Mouse (Mus musculus) bone marrow macrophage, adult 2 months (primary cell): ENCODE data around the gene Psmd6.

ENCODE experiments used
- CTCF ChIP-seq: IDR thresholded peaks from 2 replicates; pipeline ENCODE4 v1.5.1; 2012; ENCODE audit warnings: low read depth, mild to moderate bottlenecking, low read length, moderate library complexity
- POLR2A ChIP-seq: IDR thresholded peaks from 2 replicates; pipeline ENCODE4 v1.6.1; 2012; ENCODE audit warnings: mild to moderate bottlenecking, low read depth, low read length, borderline replicate concordance

- TF ChIP-seq CTCF, result no peak
- no peak for TF ChIP-seq POLR2A
Measured at GRCm38 (mm10) chr14:14071456-14071855, 49.3 kb downstream of the Psmd6 start.
